Mouse (Mus musculus) bone marrow macrophage, adult 2 months (primary cell): ENCODE data around the gene Mus81.

Source experiments
- CTCF ChIP-seq: IDR thresholded peaks from 2 replicates; pipeline ENCODE4 v1.5.1; 2012; ENCODE audit warnings: low read depth, mild to moderate bottlenecking, low read length, moderate library complexity
- POLR2A ChIP-seq: IDR thresholded peaks from 2 replicates; pipeline ENCODE4 v1.6.1; 2012; ENCODE audit warnings: mild to moderate bottlenecking, low read depth, low read length, borderline replicate concordance

DNA sequence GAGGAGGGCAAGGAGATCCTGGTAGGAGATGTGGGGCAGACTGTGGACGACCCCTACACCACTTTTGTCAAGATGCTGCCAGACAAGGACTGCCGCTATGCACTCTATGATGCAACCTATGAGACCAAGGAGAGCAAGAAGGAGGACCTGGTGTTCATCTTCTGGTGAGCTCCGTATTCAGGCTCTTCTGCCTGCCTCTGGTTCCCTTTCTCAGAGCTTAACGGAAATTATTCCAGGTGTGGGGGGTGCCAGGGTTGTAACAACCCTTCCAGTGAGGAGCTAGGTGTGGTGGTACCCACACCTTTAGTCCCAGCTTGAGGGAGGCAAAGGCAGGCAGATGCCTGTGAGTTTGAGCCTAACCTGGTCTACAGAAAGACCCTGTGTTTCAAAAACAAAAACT, 4.4 kb upstream of the Mus81 start:
- TF ChIP-seq POLR2A (no peak), CTCF (no peak)
